Mouse (Mus musculus) limb, embryonic 12.5 days (tissue): ENCODE measurements around the gene Cnbp. TPM values are rescaled to one million over a fixed set of nuclear protein-coding genes. Genes with fewer than 3 reads are reported as not detected.

Experiments
- ATAC-seq: fragments of 200-750 bp; cut with Nextera tagmentation; 2 replicates; pipeline ENCODE4 v1.8.0; 2017; ENCODE audit warnings: low read depth, moderate TSS enrichment; ENCODE audit not compliant: insufficient number of reproducible peaks, insufficient read depth, low FRiP score, low TSS enrichment
- H3K27ac ChIP-seq: fragments of 300-500 bp; sonication (generic); 2 replicates; pipeline ENCODE4 v1.5.1; 2016; ENCODE audit warnings: mild to moderate bottlenecking, moderate library complexity
- H3K27me3 ChIP-seq: fragments of 300-500 bp; sonication (generic); 2 replicates; pipeline ENCODE4 v1.6.1; 2016; ENCODE audit warnings: mild to moderate bottlenecking, moderate library complexity
- H3K36me3 ChIP-seq: fragments of 300-500 bp; sonication (generic); 2 replicates; pipeline ENCODE4 v1.6.1; 2016; ENCODE audit warnings: mild to moderate bottlenecking, moderate library complexity
- H3K4me1 ChIP-seq: fragments of 300-500 bp; sonication (generic); replicated peaks from 2 replicates; pipeline ENCODE4 v1.6.1; 2016
- H3K4me2 ChIP-seq: fragments of 300-500 bp; sonication (generic); 2 replicates; pipeline ENCODE4 v1.6.1; 2016; ENCODE audit warnings: mild to moderate bottlenecking, moderate library complexity
- H3K4me3 ChIP-seq: fragments of 300-500 bp; sonication (generic); replicated peaks from 2 replicates; pipeline ENCODE4 v1.5.1; 2016; ENCODE audit warnings: mild to moderate bottlenecking
- H3K9ac ChIP-seq: fragments of 300-500 bp; sonication (generic); replicated peaks from 2 replicates; pipeline ENCODE4 v1.6.1; 2016; ENCODE audit warnings: mild to moderate bottlenecking, moderate library complexity
- H3K9me3 ChIP-seq: fragments of 300-500 bp; sonication (generic); 2 replicates; pipeline ENCODE4 v1.6.1; 2016; ENCODE audit warnings: mild to moderate bottlenecking, moderate library complexity
- WGBS: fragments of 180-500 bp; shearing (Covaris S2); methylation state at CpG from one replicate; pipeline ENCODE4 v1.1.7; 2016; 5-methylcytosine and 5-hydroxymethylcytosine counted together
- polyA plus RNA-seq: library from polyadenylated mRNA; unstranded; fragments of >200 nt; fragmentation: Nextera tagmentation; extraction: Ambion mirVana; gene quantifications from 2 replicates; pipeline ENCODE4 v1.2.1, GENCODE M21; 2016

The Cnbp gene
- polyA plus RNA-seq, 1 experiment from 2014 or later: 1,149 TPM

GRCm38 (mm10) chr6:87811675-87812338, 39.1 kb downstream of the Cnbp start, which contains the start of gene Rab43:
Rab43 (minus strand) TSS chr6:87812164.
- under 1% methylated on average over 42 of the region's 56 CpGs for WGBS
- Histone ChIP-seq H3K4me1 (peaks cover 8% of the 10 kb centered on the region; the same call in 1 of the 2 replicates), H3K36me3 (peaks cover 36% of the 10 kb centered on the region), H3K27me3 (no peaks in the 10 kb centered on the region), H3K9me3 (no peaks in the 10 kb centered on the region), H3K4me3 (peak within 1 kb of the TSS; percentile 73), H3K4me2 (peak within 1 kb of the TSS; percentile 93), H3K9ac (peak within 1 kb of the TSS; percentile 78), H3K27ac (peak within 1 kb of the TSS; percentile 78)
- ATAC-seq: peak; percentile 94

- H3K4me2 ChIP-seq: peak overlapping the region; percentile 93
- H3K27me3 ChIP-seq: no peaks in the 10 kb centered on the region
- peak overlapping the region; percentile 78 for H3K9ac ChIP-seq
- H3K36me3 ChIP-seq: peaks cover 28% of the 10 kb centered on the region
- no peaks in the 10 kb centered on the region for H3K9me3 ChIP-seq
- peak overlapping the region; percentile 78 for H3K27ac ChIP-seq
- peaks cover 8% of the 10 kb centered on the region; the same call in 1 of the 2 replicates for H3K4me1 ChIP-seq
- peak overlapping the region; percentile 73 for H3K4me3 ChIP-seq
- under 1% methylated on average over 77 of the region's 77 CpGs for WGBS
- peak; percentile 67 for ATAC-seq
Measured at GRCm38 (mm10) chr6:87810713-87811669, 39.9 kb downstream of the Cnbp start.

GRCm38 (mm10) chr6:87810311-87810710, 40.6 kb downstream of the Cnbp start:
- Histone ChIP-seq H3K4me2 (peak overlapping the region; percentile 93), H3K27ac (no peak overlapping the region), H3K4me3 (peak overlapping the region; percentile 73), H3K9ac (0 out of 2 replicates have a peak overlapping the region, but pooled peaks have one; percentile 8), H3K27me3 (no peaks in the 10 kb centered on the region), H3K36me3 (peaks cover 22% of the 10 kb centered on the region), H3K4me1 (peaks cover 8% of the 10 kb centered on the region; the same call in 1 of the 2 replicates), H3K9me3 (no peaks in the 10 kb centered on the region)
- ATAC-seq: no peak
- WGBS: 46% methylated on average over 6 of the region's 6 CpGs

GRCm38 (mm10) chr6:87809651-87810161, 41.2 kb downstream of the Cnbp start:
- Histone ChIP-seq H3K4me1 (peaks cover 8% of the 10 kb centered on the region; the same call in 1 of the 2 replicates), H3K9ac (no peak overlapping the region), H3K36me3 (peaks cover 17% of the 10 kb centered on the region), H3K9me3 (no peaks in the 10 kb centered on the region), H3K27ac (no peak overlapping the region), H3K4me3 (no peak overlapping the region), H3K4me2 (0 out of 2 replicates have a peak overlapping the region, but pooled peaks have one; percentile 93), H3K27me3 (no peaks in the 10 kb centered on the region)
- WGBS: 87% methylated on average over 6 of the region's 6 CpGs
- ATAC-seq: no peak

- H3K9me3 ChIP-seq: no peaks in the 10 kb centered on the region
- no peak overlapping the region for H3K9ac ChIP-seq
- peaks cover 8% of the 10 kb centered on the region; the same call in 1 of the 2 replicates for H3K4me1 ChIP-seq
- H3K4me3 ChIP-seq: no peak overlapping the region
- 97% methylated on average over 2 of the region's 2 CpGs for WGBS
- no peak for ATAC-seq
- H3K36me3 ChIP-seq: peaks cover 18% of the 10 kb centered on the region
- H3K27ac ChIP-seq: no peak overlapping the region
- H3K27me3 ChIP-seq: no peaks in the 10 kb centered on the region
- no peak overlapping the region for H3K4me2 ChIP-seq
Measured at GRCm38 (mm10) chr6:87809144-87809543, 41.8 kb downstream of the Cnbp start.

- no peaks in the 10 kb centered on the region for H3K27me3 ChIP-seq
- H3K9me3 ChIP-seq: no peaks in the 10 kb centered on the region
- peaks cover 8% of the 10 kb centered on the region; the same call in 1 of the 2 replicates for H3K4me1 ChIP-seq
- no peak overlapping the region for H3K27ac ChIP-seq
- H3K4me3 ChIP-seq: no peak overlapping the region
- ATAC-seq: no peak
- no peak overlapping the region for H3K9ac ChIP-seq
- peaks cover 14% of the 10 kb centered on the region for H3K36me3 ChIP-seq
- H3K4me2 ChIP-seq: no peak overlapping the region
- WGBS: 84% methylated on average over 3 of the region's 3 CpGs
Measured at GRCm38 (mm10) chr6:87808521-87808920, 42.4 kb downstream of the Cnbp start.

- no peak overlapping the region for H3K4me2 ChIP-seq
- no peak for ATAC-seq
- H3K36me3 ChIP-seq: peaks cover 8% of the 10 kb centered on the region; the same call in 1 of the 2 replicates
- no peak overlapping the region for H3K9ac ChIP-seq
- H3K27ac ChIP-seq: no peak overlapping the region
- peaks cover 8% of the 10 kb centered on the region; the same call in 1 of the 2 replicates for H3K4me1 ChIP-seq
- no peak overlapping the region for H3K4me3 ChIP-seq
- WGBS: 89% methylated on average over 4 of the region's 4 CpGs
- no peaks in the 10 kb centered on the region for H3K9me3 ChIP-seq
- H3K27me3 ChIP-seq: no peaks in the 10 kb centered on the region
Measured at GRCm38 (mm10) chr6:87807735-87808440, 43.0 kb downstream of the Cnbp start.

GRCm38 (mm10) chr6:87806857-87807256, 44.0 kb downstream of the Cnbp start:
- Histone ChIP-seq H3K4me1 (no peaks in the 10 kb centered on the region), H3K27me3 (no peaks in the 10 kb centered on the region), H3K9ac (no peak overlapping the region), H3K4me2 (no peak overlapping the region), H3K36me3 (peaks cover 8% of the 10 kb centered on the region; the same call in 1 of the 2 replicates), H3K9me3 (no peaks in the 10 kb centered on the region), H3K27ac (no peak overlapping the region; the same call in 1 of the 2 replicates), H3K4me3 (no peak overlapping the region)
- ATAC-seq: no peak
- 72% methylated on average over 2 of the region's 2 CpGs for WGBS

GRCm38 (mm10) chr6:87806028-87806427, 44.9 kb downstream of the Cnbp start:
- no peak overlapping the region for H3K4me2 ChIP-seq
- ATAC-seq: no peak
- H3K9me3 ChIP-seq: no peaks in the 10 kb centered on the region
- 82% methylated on average over 2 of the region's 2 CpGs for WGBS
- H3K27me3 ChIP-seq: no peaks in the 10 kb centered on the region
- no peaks in the 10 kb centered on the region for H3K4me1 ChIP-seq
- no peak overlapping the region for H3K9ac ChIP-seq
- H3K4me3 ChIP-seq: no peak overlapping the region
- no peak overlapping the region for H3K27ac ChIP-seq
- H3K36me3 ChIP-seq: peaks cover 8% of the 10 kb centered on the region; the same call in 1 of the 2 replicates

GRCm38 (mm10) chr6:87805448-87805847, 45.5 kb downstream of the Cnbp start:
- 93% methylated on average over 7 of the region's 7 CpGs for WGBS
- Histone ChIP-seq H3K36me3 (peaks cover 8% of the 10 kb centered on the region; the same call in 1 of the 2 replicates), H3K9ac (no peak overlapping the region), H3K27me3 (no peaks in the 10 kb centered on the region), H3K4me3 (no peak overlapping the region), H3K4me2 (no peak overlapping the region), H3K27ac (no peak overlapping the region), H3K9me3 (no peaks in the 10 kb centered on the region), H3K4me1 (no peaks in the 10 kb centered on the region)
- no peak for ATAC-seq
